ENCODE assay signal across 9 mouse cellular contexts in genomic region chr11:52097596-52097995, GRCm38 (mm10). TPM values are rescaled to one million over a fixed set of nuclear protein-coding genes. Genes with fewer than 3 reads are reported as not detected.
A peak's percentile ranks its signal among the peaks of the same experiment; 100 is the strongest.
DNase-seq lines count a peak whose midpoint lies in the region; ATAC-seq and TF ChIP-seq lines count a peak whose summit lies in the region.
"Had no signal": no experiment of that assay in that cellular context is flagged by ENCODE, and none has a peak within 500 bp of the region (broad histone marks: within the 10 kb centered on the region; RNA-seq: fewer than 3 reads in every experiment).

No protein-coding gene starts in this region.

- WGBS in lung, postnatal 0 days, result 69% methylated on average over 2 of the region's 2 CpGs
- WGBS in limb, embryonic 11.5 days, result 73% methylated on average over 2 of the region's 2 CpGs
- WGBS in stomach, embryonic 15.5 days, result 63% methylated on average over 2 of the region's 2 CpGs

- H3K9me3 ChIP-seq in lung, postnatal 0 days (ENCODE audit: low read length), result no peaks in the 10 kb centered on the region
- no peaks in the 10 kb centered on the region for H3K9me3 ChIP-seq in limb, embryonic 11.5 days (ENCODE audit: control insufficient read depth, low read length)
- no peaks in the 10 kb centered on the region for H3K9me3 ChIP-seq in stomach, embryonic 15.5 days

- TF ChIP-seq CTCF in lung, postnatal 0 days (IDR thresholded peaks at IDR 0.05), result no peak
- TF ChIP-seq CTCF in embryonic fibroblast, embryonic 13.5 days (IDR thresholded peaks at IDR 0.05; ENCODE audit: borderline replicate concordance, insufficient read depth, low read length), result no peak

- H3K36me3 ChIP-seq in lung, postnatal 0 days (ENCODE audit: insufficient read depth, low read length), result no peaks in the 10 kb centered on the region
- no peaks in the 10 kb centered on the region; the same call in 1 of the 2 replicates for H3K36me3 ChIP-seq in limb, embryonic 11.5 days (ENCODE audit: control insufficient read depth, insufficient read depth, low read length)
- H3K36me3 ChIP-seq in stomach, embryonic 15.5 days, result no peaks in the 10 kb centered on the region

- peak overlapping the region; percentile 85; the same call in 1 of the 2 replicates for H3K27ac ChIP-seq in lung, postnatal 0 days (ENCODE audit: low read length)
- no peak overlapping the region for H3K27ac ChIP-seq in embryonic fibroblast, embryonic 13.5 days (ENCODE audit: insufficient read depth, low read length)
- no peak overlapping the region for H3K27ac ChIP-seq in limb, embryonic 11.5 days (replicated peaks; ENCODE audit: low read depth, low read length)
- H3K27ac ChIP-seq in stomach, embryonic 15.5 days, result peak overlapping the region; percentile 100; the same call in 1 of the 2 replicates

- intact Hi-C loops in gastrocnemius, postnatal 14 days (cut with DNase I; ENCODE audit: low total_unique reads), result no loop called here

- no peak overlapping the region for H3K9ac ChIP-seq in lung, postnatal 0 days (replicated peaks; ENCODE audit: low read depth)
- no peak overlapping the region for H3K9ac ChIP-seq in limb, embryonic 11.5 days (ENCODE audit: low read length)
- H3K9ac ChIP-seq in stomach, embryonic 15.5 days, result no peak overlapping the region

- TF ChIP-seq EP300 in lung, postnatal 0 days (IDR thresholded peaks at IDR 0.05), result no peak

- DNase-seq in lung, postnatal 0 days (ENCODE audit: low spot score), result no peak
- no peak for DNase-seq in lung, postnatal 4 days
- no peak for DNase-seq in limb, embryonic 11.5 days (ENCODE audit: low spot score)
- DNase-seq in gastrocnemius, postnatal 14 days, result no peak
- no peak for DNase-seq in kidney, postnatal 36 days
- no peak for DNase-seq in thymus, postnatal 0 days (ENCODE audit: low spot score)

- no peak overlapping the region for H3K4me2 ChIP-seq in lung, postnatal 0 days (replicated peaks; ENCODE audit: low read depth, low read length)
- H3K4me2 ChIP-seq in limb, embryonic 11.5 days (ENCODE audit: low read depth, severe bottlenecking), result peak overlapping the region; percentile 59; the same call in 1 of the 2 replicates
- peak overlapping the region; percentile 90 for H3K4me2 ChIP-seq in stomach, embryonic 15.5 days

- peak; percentile 4; the same call in 1 of the 2 replicates for TF ChIP-seq POLR2A in embryonic fibroblast, embryonic 13.5 days (IDR thresholded peaks at IDR 0.05; ENCODE audit: low read depth, low read length)

- H3K4me1 ChIP-seq in lung, postnatal 0 days (ENCODE audit: insufficient read depth, low read depth, low read length), result peaks cover 11% of the 10 kb centered on the region; the same call in 1 of the 2 replicates
- peaks cover 5% of the 10 kb centered on the region for H3K4me1 ChIP-seq in embryonic fibroblast, embryonic 13.5 days (ENCODE audit: control insufficient read depth, insufficient read depth, low read length)
- H3K4me1 ChIP-seq in limb, embryonic 11.5 days (ENCODE audit: control insufficient read depth, insufficient read depth, low read length), result peaks cover 16% of the 10 kb centered on the region
- H3K4me1 ChIP-seq in stomach, embryonic 15.5 days, result peaks cover 27% of the 10 kb centered on the region

- no peaks in the 10 kb centered on the region for H3K27me3 ChIP-seq in lung, postnatal 0 days (replicated peaks; ENCODE audit: insufficient read depth, low read length)
- H3K27me3 ChIP-seq in limb, embryonic 11.5 days (ENCODE audit: control insufficient read depth, insufficient read depth, low read length), result no peaks in the 10 kb centered on the region
- no peaks in the 10 kb centered on the region for H3K27me3 ChIP-seq in stomach, embryonic 15.5 days (replicated peaks)

- H3K4me3 ChIP-seq in lung, postnatal 0 days (ENCODE audit: low read depth, low read length), result no peak overlapping the region
- no peak overlapping the region for H3K4me3 ChIP-seq in embryonic fibroblast, embryonic 13.5 days (ENCODE audit: insufficient read depth, low read length)
- no peak overlapping the region for H3K4me3 ChIP-seq in limb, embryonic 11.5 days (ENCODE audit: low read depth, low read length)
- H3K4me3 ChIP-seq in stomach, embryonic 15.5 days (replicated peaks), result peak overlapping the region; percentile 99; the same call in 1 of the 2 replicates

- ATAC-seq in lung, postnatal 0 days, result no peak
- no peak for ATAC-seq in limb, embryonic 11.5 days (ENCODE audit: insufficient number of reproducible peaks, low FRiP score, low TSS enrichment, low read depth)
- ATAC-seq in stomach, embryonic 15.5 days (ENCODE audit: insufficient read depth, low FRiP score, low read depth), result no peak

RNA-seq across cellular contexts. Expression of gene Ppp2ca, which starts 0.9 kb away (rescaled TPM):
- 42.1 and 44.8 TPM in 2 replicates for polyA plus RNA-seq in lung, postnatal 0 days (2015; fragmentation: Nextera tagmentation; extraction: Ambion mirVana)
- polyA plus RNA-seq in embryonic fibroblast, embryonic 13.5 days (2011; ENCODE audit: insufficient read length, low read depth, missing spikeins), result 77.9 and 82.4 TPM in 2 replicates
- 112 and 117 TPM in 2 replicates for polyA plus RNA-seq in limb, embryonic 11.5 days (2014; fragmentation: Nextera tagmentation; extraction: Ambion mirVana)
- polyA plus RNA-seq in stomach, embryonic 15.5 days (2015; fragmentation: Nextera tagmentation; extraction: Ambion mirVana), result 71.3 and 72.1 TPM in 2 replicates
- total RNA-seq in gastrocnemius, postnatal 14 days (2021), result 10 to 100 TPM; 40.8 to 41.4 TPM
- polyA plus RNA-seq in thymus, postnatal 0 days (2015; fragmentation: Nextera tagmentation; extraction: Ambion mirVana), result 77.4 and 84.3 TPM in 2 replicates

RNA-seq across cellular contexts. Expression of gene Olfr1373, which starts 47.7 kb away (rescaled TPM):
- not detected in 2 replicates for polyA plus RNA-seq in lung, postnatal 0 days (2015; fragmentation: Nextera tagmentation; extraction: Ambion mirVana)
- polyA plus RNA-seq in embryonic fibroblast, embryonic 13.5 days (2011; ENCODE audit: insufficient read length, low read depth, missing spikeins), result not detected in 2 replicates
- not detected in 2 replicates for polyA plus RNA-seq in limb, embryonic 11.5 days (2014; fragmentation: Nextera tagmentation; extraction: Ambion mirVana)
- not detected in 2 replicates for polyA plus RNA-seq in stomach, embryonic 15.5 days (2015; fragmentation: Nextera tagmentation; extraction: Ambion mirVana)
- total RNA-seq in gastrocnemius, postnatal 14 days (2021), result not detected
- polyA plus RNA-seq in thymus, postnatal 0 days (2015; fragmentation: Nextera tagmentation; extraction: Ambion mirVana), result not detected in 2 replicates
- polyA plus RNA-seq: brain, embryonic 14.5 days had no signal

Comparison
In these comparisons a context has a peak if more than half of its experiments do, and no peak if none do; other contexts are left out.
1. H3K27ac ChIP-seq: peak in lung, postnatal 0 days (single experiment) and stomach, embryonic 15.5 days (single experiment); none in embryonic fibroblast, embryonic 13.5 days (single experiment) and limb, embryonic 11.5 days (single experiment).